Mouse (Mus musculus): Measurements from ENCODE around the gene Tinf2.

Gene Tinf2

DNA sequence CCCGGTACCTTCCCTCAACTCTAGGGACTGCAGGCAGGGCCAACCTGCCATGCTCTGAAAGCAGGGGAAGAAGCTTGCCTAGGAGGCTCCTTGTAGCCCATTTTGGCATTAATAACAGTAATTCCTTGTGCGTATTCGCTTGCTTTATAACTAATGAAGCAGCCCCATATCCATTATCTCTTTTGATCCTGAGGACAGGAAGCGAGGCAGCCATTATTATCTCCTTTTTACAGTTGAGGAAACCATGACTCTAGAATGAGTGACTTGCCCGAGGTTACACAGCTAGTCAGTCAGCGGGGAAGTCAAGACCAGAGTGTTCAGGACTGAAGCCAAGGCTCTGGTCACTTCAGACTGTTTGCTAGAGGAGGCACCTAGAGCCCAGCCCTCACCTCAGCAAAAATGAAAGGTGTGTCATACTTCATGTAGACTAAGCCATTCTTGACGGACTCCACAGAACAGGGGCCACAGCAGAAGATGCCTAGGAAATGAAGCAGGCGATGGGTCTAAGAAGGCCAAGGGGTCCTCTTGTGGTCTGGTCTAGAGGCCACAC is 24.5 kb upstream of the Tinf2 start:
- DNase-seq (ENCODE audit: low read depth, low spot score), result no peak

- DNase-seq (ENCODE audit: low read depth, low spot score), result no peak
These were observed 21.1 kb upstream of the Tinf2 start for GRCm38 (mm10) chr14:55702761-55703160.

- no peak for DNase-seq (ENCODE audit: low read depth, low spot score)
These were observed 19.5 kb upstream of the Tinf2 start for GRCm38 (mm10) chr14:55701131-55701530.

DNA sequence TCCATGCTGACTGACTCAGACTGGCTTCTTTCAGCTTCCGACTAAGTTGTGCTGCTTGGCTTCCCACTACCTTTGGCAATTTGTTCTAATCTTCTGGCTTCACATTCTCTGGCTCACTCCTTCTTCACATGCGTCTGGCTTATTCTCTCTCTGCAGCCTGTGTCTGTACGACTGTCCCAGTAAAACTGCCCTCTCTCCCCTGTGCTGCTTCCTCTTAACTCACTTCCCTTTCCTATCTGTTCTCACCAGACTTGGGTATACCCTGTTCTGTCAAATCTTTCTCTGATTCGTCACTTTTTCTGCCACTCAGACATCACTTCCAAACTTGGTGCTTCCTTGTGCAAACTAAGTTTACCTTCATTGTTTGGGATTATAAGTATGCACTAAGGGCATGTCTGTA is 15.6 kb upstream of the Tinf2 start:
- no peak for DNase-seq (ENCODE audit: low read depth, low spot score)

GRCm38 (mm10) chr14:55689433-55689832 is 7.8 kb upstream of the Tinf2 start:
- DNase-seq (ENCODE audit: low read depth, low spot score), result no peak

DNA sequence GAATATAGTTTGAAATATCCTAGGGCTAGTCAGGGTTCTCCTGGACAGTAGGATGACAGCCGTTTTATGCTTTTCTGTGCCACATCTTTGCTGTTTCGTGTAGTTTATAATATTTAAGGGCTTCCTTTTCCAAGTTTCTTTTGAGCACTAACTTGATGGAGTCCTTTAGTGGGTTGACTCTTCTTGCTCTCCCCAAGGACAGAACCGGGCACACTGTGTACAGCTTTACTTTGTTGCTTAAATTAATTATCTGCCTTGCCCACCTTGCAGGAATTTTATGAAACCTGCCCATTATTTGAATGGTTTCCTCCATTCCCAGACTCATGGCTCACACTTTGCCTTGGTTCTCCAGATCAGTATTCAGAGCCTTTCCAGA is 486 bp upstream of the Tinf2 start:
- DNase-seq (ENCODE audit: low read depth, low spot score), result no peak

GRCm38 (mm10) chr14:55677615-55678014 is 4.0 kb downstream of the Tinf2 start:
- DNase-seq (ENCODE audit: low read depth, low spot score), result no peak

GRCm38 (mm10) chr14:55672741-55673060 is 8.9 kb downstream of the Tinf2 start:
- no peak for DNase-seq (ENCODE audit: low read depth, low spot score)

GRCm38 (mm10) chr14:55671833-55672740 is 9.5 kb downstream of the Tinf2 start, which contains the start of the genes Gmpr2 and Nedd8:
Gmpr2 (plus strand) TSS chr14:55671941.
Nedd8 (minus strand) TSS chr14:55672124.
- peak; percentile 81 for DNase-seq (ENCODE audit: low read depth, low spot score)

GRCm38 (mm10) chr14:55671486-55671832 is 10.2 kb downstream of the Tinf2 start:
- DNase-seq (ENCODE audit: low read depth, low spot score), result peak; percentile 26

DNA sequence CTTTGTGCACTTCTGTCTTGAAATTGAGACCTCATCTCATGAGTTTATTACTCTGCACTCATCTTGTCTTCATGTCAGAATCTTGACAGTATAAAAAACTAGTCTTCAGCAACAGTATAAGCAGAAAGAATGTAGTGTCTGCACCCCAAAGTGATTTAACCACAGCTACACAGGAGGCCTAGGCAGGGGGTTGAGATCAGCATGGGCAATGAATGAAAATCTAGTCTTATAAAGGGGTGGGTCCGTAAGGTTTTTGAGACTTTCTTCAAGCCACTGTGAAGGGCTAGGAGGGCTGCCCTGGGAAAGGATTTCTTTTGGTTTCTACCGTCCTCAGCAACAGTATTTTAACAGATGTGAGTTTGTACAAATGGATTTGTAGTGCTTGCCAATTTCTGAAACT is 21.0 kb downstream of the Tinf2 start:
- no peak for DNase-seq (ENCODE audit: low read depth, low spot score)

- DNase-seq (ENCODE audit: low read depth, low spot score), result peak; percentile 74
These were observed 21.6 kb downstream of the Tinf2 start, which contains the start of gene Mdp1 for GRCm38 (mm10) chr14:55659960-55660573. Mdp1 (minus strand) TSS chr14:55660508.

GRCm38 (mm10) chr14:55658011-55658410 is 23.6 kb downstream of the Tinf2 start:
- DNase-seq (ENCODE audit: low read depth, low spot score), result no peak

DNA sequence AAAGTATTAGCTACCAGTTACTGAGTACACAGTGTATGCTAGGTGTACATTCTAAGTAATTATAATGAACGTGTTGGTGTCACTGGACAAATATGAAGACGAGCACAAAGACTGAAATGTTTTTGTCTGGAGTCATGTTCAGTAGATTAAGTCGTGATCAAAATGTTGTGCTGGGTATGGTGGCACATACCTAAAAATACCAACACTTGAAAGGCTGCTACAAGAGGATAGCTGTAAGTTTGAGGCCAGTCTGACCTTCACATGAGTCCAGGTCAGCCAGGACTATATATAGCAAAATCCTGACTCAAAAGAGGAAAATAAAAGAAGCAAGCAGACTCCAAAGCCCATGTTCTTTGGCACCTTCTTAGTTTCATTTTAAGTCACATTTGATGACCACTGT is 24.7 kb downstream of the Tinf2 start:
- DNase-seq (ENCODE audit: low read depth, low spot score), result no peak

GRCm38 (mm10) chr14:55651528-55651927 is 30.1 kb downstream of the Tinf2 start:
- DNase-seq (ENCODE audit: low read depth, low spot score), result no peak

DNA sequence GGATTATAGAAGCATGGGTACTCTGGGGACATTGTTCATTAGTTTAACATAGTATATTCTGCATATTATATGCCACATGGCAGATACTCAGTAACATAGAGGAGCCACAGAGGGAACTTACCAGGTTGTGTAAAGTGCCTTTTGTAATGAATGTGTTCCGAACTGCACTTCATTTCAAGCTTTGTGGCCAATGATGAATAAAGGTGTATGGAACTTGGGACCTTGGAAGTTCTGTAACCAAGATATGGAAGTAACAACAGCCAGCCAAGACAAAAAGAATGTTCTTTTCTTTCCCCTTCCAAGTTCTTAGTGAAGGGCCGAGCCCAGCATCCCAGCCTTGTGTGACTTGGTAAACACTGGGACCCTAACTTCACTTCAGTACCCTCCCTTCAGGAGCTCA is 31.7 kb downstream of the Tinf2 start, which contains the start of gene Tssk4:
Tssk4 (plus strand) TSS at position 301 of the 400 bp plus-strand sequence.
- DNase-seq (ENCODE audit: low read depth, low spot score), result no peak

DNA sequence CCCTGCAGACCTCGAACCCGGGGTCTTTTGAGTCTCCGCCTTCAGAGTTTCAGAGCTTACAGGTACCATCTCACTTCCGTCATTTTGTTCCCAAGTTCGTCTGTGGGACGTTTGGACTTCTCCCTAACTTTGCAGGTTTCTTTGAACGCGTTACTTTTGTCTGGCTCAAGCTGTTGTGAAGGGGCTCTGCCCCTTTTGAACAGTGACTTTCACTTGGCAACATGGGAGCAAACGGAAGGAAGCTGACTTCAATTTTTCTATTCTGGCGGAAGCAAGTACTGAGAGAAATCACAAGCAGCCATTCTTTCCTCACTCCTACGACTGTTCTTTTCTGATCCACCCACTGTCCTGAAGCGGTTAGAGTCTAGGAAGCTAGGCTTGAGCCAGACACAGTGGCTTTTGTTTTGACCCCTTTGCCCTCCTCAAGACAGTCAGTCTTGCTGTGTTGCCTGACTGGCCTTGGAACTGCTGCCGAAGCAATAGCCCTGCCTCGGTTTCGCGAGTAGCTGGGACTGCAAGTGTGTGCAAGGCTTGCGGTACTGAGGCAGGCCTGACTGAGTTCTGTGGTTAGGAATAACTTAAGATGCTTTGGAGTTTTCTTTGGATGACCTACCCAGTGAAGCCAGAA is 37.2 kb downstream of the Tinf2 start:
- no peak for DNase-seq (ENCODE audit: low read depth, low spot score)

- peak; percentile 70 for DNase-seq (ENCODE audit: low read depth, low spot score)
These were observed 38.3 kb downstream of the Tinf2 start, which contains the start of gene Tm9sf1 for GRCm38 (mm10) chr14:55643060-55643907. Tm9sf1 (minus strand) TSS chr14:55643806.

DNA sequence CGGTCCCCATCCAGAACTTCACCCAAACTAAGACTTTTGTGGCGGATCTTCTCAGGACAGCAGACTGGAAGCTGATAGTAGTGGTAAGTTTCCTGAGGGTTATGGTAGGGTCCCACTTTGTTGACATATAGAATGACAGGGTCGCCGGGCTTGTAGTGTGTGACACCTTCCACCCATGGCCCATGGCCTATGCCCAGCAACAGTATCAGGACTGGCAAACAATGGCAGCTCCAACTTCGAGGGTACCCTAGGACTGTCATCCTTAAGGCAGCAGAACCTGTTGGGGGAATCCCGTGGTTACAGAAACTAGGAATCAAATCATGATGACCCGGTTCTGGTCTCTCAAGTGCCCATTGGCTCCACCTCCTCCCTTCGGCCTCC is 39.0 kb downstream of the Tinf2 start:
- DNase-seq (ENCODE audit: low read depth, low spot score), result no peak

DNA sequence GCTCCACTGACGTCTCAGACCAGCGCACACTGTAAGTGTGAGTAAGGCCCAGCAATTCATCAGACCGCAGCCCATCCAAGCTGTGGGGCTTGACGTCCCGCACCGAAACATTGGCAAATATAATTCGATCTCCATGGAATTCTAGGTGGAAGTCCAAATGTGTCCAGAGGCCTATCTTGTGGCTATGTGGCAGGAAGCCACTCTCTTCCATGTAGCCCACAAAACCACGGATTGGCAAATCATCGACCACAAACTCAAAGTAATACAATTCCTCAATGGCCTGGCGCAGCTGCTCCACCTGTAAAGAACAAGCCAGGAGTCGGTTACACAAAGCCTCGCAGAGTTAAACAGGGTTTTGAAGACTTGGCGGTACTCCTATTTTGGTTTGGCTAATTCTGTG is 40.3 kb downstream of the Tinf2 start:
- no peak for DNase-seq (ENCODE audit: low read depth, low spot score)

GRCm38 (mm10) chr14:55640816-55641215 is 40.8 kb downstream of the Tinf2 start:
- no peak for DNase-seq (ENCODE audit: low read depth, low spot score)

All from retina, adult 2 months (tissue).